Mouse (Mus musculus) cerebellum, postnatal 36 days (tissue): ENCODE data around the gene Isl2.

Source experiments
- DNase-seq, 2 experiments: peaks; one replicate each; pipeline ENCODE4 v3.0.0; 2021 to 2022; ENCODE audit warnings: mixed read lengths in 2 of 2

Isl2 gene

DNA sequence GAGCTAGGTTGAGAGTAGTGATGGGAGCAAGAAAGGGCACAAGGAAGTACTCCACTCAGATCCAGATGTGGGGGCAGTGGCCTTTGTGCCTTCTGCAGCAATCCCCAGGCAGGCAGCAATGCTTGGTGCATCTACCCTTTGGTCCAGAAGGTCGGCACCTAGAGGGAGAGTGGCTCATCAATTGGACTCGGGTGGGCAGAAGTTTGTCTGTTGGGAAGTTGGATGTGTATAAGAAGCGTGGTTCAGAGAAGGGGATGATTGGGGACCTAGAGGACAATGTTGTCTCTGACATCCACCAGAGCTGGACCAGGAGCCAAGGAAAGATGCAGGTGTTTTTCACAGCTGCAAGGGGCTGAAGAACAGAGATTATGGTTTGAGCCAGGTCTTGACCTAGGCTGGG is 10.4 kb downstream of the Isl2 start:
- DNase-seq, result no peak

DNA sequence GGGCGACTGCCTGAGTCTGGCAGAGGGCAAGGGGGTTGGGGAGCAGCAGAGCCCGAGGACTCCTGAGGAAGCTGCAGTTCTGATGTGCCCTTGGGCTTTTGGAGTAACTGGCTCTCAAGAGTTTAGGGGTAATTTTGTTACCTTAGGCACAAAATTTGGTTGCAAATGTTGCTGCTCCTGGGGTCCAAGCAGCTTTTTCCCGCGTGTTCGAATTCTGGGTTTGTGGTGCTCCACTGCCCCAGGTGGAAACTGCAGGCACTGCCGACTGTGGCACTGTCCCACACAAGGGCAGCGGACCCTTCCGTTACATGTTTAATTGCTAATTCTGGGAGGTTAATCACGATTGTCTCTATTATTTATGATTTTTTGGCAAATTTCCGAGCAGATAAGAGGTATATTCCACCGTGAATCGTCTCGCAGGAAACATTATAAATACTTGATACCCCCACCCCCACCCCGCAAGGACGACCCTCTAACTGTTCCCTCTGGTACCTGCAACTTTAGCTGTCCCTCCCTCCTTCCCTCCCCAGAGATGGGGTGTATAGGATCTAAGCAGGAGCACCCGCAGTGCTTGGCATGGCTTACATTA is 10.9 kb downstream of the Isl2 start:
- no peak for DNase-seq

DNA sequence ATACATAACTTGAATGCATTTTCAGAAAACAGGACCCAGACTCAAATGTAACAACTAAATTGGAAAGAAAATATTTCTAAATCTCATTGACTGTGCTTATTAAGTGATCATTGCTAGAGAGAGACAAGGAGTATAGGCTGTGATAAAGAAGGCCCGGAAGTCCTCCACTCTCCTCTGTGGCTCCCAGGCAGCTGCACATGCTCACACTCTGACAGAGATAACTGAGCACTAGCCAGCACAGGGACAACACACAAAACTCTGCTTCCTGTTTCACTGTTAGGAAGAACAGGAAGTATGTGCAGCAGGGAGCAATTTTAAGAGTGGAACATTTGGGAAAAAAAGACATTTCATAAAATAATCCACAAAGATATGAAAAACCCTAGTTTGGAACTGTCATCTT is 16.5 kb downstream of the Isl2 start:
- DNase-seq, result no peak

DNA sequence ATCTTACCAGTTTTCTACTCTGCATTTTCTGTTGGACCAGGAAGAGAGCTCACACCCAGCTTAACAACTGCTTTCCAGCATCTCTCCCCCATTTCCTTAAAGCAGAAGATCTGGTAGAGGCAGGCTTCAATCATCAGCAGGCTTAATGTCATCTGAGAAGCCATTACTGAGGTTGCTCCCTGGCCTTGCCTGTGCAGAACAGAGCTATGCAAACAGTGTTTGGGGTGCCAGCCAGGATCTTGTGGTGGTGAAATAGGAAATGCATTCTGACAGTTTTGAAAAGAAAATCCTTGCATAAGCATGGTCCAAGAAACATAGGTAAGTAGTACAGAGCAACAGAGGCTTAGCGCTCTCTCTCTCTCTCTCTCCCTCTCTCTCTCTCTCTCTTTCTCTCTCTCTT is 22.5 kb downstream of the Isl2 start:
- no peak for DNase-seq

DNA sequence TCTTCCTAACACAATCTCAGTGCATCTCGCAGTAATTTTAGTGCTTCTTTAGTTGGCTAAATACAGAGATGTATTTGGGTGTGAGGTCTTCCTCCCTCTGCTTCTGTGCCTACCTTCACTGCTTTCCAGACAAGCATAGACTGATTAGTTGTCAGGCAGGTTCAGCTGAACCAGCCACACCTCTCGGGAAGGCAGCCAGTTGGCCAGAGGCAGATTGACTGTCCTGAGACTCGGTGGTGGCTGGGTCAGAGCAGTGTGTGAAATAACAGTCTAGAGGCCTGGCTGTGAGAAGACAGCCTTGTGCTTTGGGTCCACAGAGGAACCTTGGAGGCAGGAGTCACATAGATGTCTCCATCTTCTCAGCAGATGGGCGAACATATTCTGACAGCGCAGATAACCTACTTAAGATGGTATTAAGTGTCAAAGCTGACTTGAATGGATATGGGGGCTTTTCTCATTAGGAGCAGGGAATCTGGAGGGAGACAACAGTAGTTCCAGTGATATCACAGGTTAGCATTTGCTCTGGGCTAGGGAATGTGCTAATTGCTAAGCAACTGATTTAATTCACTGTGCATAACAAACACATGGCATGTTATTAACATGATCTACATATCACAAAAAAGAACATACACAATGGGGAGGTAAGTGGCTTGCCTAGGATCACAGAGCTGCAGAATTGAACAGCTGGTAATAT is 30.1 kb downstream of the Isl2 start:
- no peak for DNase-seq

DNA sequence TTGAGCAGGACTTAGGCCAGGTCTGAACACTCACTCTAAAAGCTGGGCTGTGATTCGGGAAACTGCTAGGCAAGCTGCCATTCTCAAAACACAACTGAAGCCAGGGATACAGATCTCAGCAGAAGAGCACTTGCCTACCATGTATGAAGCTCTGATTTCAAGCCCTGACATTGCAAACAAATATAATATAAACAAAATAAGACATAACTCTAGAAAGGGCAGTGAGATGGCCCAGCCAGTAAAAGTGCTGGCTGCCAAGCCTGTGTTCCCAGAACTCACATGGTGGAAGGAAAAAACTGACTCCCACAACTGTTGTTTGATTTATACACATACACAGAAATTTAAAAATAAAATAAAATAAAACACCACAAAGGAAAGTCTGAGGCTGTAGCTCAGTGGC is 32.6 kb downstream of the Isl2 start:
- no peak for DNase-seq

DNA sequence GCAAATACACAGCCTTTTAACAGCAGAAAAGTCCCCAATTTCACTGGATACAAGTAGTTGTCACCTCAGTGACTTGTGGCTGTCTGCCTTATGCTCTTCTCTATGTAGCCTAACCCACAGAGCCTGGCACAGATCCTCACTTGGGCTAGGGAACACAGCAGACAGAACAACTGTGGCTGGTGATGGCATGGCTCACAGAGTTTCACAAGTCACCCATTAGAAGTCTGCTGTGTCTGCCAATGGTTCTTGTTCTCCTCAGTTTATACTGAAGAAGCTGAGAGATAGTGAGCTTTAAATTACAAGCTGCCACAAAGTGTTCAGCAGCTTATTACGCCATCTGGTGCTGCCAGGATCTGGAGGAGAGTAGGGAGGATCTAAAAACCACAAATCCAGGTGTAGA is 38.1 kb downstream of the Isl2 start:
- no peak for DNase-seq

DNA sequence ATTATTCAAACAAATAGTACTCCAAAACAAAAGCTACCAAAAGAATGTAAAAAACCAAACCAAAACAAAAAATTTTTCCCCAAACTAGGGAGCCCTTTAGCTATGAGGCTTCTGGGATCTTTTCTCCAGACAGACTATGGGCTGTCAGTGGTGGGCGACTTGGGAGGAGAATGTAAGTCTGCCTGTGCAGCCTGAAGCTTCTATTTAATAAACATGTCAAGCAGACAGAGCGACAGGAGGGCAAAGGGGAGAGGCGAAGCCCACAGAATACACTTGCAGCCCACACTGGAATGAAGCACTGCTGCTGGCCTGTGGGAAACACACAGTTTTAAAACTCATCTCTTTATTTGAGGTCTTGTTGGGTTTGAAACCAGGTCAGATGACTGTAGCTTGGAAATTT is 42.9 kb downstream of the Isl2 start:
- DNase-seq, result no peak

DNA sequence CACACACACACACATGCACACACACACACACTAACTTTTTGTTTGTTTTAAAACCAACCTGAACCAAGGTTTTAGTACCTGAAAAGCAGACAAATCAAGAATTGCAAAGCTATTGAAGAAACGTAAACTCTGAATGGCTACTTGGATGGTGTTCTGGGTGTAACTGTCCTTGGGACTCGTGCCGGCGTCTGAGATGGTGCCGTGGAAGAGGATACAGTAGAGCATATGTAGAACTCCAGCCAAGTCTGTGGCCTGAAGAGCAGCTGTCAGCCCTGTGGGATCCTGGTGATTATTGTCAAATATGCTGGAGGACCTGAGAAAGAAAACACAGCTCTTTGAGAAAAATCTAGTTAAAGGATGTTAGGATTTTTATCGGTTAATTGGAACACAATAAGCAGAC is 47.7 kb downstream of the Isl2 start:
- peak in 1 of 2 experiments; percentile 12 for DNase-seq
